Mouse (Mus musculus): ENCODE measurements around the gene Smap2.

Smap2 gene

DNA sequence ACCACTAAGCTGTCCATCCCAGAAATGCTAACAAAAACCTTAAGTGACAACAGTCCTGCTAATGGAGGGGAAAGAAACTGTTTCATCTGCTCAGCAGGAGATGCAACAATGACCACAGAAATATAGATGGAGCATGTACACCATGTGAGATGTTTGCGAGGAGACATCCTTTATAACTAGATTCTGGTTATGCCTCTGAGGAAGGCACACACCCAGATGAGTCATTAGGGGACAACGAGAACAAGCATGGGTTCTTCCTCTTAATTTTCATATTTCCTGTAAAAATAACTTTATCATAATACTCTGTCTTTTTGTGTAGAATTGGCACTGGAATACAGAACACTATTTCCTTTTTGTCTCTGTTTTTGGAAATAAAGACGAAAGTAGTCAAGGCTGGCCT, 38.8 kb downstream of the Smap2 start:
- peak in 1 of 2 experiments; percentile 19 for DNase-seq (ENCODE audit: low read depth in 1 of 2, low spot score in 2 of 2)

DNA sequence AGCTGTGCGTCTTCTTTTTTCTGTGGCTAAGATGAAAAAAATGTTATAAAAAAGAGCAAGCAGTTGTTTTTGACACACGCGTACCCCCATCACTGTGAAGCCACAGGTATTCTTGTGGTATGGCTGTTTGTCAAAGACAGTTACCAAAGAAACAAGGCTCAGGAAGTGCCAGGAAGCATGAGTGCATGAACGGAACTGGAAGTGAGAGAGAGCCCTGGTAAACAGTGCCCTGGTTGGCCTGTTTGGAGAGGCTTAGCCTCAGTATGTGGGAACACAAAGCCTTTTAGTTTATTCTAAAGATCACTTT, 41.7 kb downstream of the Smap2 start:
- no peak for DNase-seq (ENCODE audit: low read depth in 1 of 2, low spot score in 2 of 2)

DNA sequence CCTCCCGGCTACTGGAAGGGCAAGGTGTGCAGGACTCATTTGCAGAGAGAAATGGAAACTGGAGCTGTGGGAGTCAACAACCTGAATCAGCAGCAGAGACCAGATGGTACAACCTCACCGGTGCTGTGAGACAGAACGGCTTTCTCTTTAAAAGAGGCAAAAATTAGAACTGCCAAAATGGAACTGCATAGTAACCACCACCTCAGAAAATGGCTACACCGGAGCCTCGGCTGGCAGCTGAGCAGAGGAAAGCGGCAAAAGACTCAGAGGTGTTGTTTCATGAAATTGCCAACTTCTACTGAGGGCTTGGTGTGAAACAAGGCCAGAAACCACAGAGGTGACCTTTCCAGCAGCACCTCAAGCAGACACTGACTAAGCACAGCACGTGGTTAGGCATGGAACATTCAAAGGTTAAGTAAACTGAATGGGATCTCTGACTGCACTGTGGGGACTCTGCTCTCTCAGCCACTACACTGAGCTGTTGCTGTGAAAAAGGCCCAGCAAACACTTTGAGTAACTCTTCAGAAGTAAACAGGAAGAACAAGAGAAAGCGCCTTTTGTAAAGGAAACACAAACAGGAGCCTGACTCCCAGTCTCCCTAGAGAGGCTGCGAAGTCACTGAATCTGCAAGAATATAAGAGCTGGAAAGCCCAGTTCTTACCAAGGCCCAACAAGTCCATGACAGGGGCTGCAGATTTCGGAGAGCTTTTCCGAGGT, 42.2 kb downstream of the Smap2 start:
- DNase-seq (ENCODE audit: low read depth in 1 of 2, low spot score in 2 of 2) = no peak

DNA sequence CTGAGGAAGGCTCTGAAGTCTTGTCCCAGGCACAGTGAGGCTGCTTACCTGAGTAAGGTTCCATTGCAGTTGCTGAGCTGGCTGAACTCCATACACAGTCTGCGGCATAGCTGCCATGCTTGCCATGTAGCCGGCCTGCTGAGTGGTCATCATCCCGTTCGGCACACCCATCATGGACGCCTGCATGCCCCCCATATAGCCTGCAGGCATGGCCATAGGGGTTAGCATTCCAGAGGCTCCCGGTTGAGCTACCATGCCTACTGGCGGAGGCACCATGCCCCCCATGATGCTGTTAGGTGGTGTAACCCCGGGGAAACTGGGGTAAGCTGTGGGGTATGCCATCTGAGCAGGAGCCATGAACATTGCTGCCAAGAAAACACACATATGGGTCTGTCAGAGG, 45.2 kb downstream of the Smap2 start:
- DNase-seq (ENCODE audit: low read depth in 1 of 2, low spot score in 2 of 2) = no peak

DNA sequence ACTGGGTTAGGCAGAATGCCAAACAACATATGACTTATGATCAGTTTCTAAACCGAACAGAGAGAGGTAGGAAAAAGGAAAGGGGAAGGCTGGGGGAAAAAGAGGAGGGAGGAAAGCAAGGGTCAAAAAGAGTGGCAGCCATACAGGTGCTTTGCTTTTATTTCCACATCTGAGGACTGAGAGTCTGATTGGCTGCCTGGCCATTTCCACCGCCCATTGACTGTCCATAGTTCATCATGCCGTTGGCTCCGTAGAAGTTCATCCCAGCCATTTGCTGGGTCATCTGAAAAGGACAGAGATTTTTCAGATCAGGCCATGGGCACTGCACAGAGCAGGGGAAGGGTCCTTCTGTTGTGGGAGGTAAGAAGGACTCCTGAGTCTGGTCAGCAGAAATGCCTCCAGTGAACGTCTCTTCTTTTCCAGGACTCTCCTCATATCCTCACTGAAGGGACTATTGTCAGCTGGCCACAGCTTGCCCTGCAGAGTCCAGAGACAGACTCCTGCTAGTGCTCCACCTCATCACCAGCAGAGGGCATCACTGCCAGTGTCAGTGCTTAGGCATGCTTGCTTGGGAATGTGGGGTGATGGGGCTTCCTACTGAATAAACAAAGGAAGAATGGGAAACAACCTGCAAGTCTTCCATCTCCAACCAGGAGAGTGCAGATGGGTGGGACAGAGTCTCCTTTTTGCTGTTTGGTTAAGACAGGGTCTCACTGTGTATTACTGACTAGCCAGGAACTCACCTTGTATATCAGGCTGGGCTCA, 47.5 kb downstream of the Smap2 start:
- no peak for DNase-seq (ENCODE audit: low read depth in 1 of 2, low spot score in 2 of 2)

DNA sequence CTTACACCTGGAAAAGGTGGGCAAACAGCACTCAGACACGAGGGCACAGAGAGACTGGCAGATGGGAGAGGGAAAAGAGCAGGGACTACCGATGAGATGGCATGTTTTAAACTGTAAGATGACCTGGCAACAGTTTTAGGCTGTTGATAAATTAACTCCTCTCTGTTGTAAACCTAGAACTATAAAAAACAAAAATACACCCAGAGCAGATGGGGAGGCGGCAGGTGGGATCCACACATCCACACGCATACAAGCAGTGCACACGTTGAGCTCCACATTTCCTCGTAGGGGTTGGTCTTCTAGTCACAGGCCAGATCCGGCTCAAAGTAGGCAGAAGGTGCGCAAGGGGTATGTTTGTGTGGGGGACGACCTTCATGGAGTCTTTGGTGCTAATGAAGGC, 48.6 kb downstream of the Smap2 start:
- DNase-seq (ENCODE audit: low read depth in 1 of 2, low spot score in 2 of 2) = no peak

DNA sequence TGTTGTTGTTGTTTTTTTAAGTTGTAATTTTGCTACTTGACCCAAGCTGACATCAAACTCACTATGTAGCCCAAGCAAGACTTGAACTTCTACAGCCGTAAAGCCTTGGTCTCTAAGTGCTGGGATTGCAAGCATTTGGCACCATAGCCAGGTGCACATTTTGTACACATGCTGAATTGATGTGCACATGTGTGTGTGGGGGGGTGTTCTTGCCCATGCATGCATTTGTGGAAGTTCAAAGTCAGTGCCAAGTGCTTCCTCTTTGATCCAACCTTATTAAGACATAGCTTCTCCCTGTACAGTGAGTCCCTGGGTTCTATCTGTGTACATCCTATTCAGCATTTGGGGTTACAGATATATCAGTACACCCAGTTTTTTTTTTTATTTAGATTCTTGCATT, 61.5 kb downstream of the Smap2 start:
- no peak for DNase-seq (ENCODE audit: low read depth in 1 of 2, low spot score in 2 of 2)

DNA sequence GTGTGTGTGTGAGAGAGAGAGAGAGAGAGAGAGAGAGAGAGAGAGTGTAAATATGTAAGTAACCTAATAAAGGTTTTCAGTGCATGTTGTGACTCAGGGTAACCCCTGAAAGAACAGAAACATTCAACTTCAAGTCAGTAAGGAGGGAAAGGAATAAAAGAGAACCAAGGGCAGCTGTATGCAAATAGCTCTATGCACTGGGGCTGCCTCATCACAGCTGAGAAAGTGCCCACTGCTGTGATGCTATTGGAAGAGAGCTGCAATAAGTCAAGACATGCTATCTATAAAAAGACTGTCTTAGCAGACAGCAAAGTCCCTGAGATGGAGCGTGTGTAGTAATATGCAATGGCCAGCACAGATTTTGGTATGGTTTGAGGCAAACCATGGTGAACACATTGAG, 63.4 kb downstream of the Smap2 start:
- no peak for DNase-seq (ENCODE audit: low read depth in 1 of 2, low spot score in 2 of 2)

DNA sequence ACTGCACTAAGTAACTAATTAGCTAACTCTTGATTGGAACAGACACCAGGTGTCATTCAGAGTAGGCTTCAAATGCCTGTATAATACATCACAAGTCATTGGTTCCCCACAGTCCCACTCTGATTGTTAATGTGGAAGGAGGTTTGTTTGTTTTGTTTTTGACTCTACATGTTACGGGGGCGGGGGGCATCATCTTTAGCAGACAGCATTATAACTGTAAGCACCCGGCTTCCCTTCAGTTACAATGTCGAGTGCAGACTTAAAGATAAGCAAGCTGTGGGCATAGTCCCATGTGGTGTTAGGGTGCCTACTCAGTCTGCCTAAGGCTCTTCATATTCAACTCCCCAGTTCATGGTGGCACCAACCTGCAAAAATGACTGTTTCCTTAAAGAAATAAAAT, 64.0 kb downstream of the Smap2 start:
- DNase-seq (ENCODE audit: low read depth in 1 of 2, low spot score in 2 of 2) = no peak

DNA sequence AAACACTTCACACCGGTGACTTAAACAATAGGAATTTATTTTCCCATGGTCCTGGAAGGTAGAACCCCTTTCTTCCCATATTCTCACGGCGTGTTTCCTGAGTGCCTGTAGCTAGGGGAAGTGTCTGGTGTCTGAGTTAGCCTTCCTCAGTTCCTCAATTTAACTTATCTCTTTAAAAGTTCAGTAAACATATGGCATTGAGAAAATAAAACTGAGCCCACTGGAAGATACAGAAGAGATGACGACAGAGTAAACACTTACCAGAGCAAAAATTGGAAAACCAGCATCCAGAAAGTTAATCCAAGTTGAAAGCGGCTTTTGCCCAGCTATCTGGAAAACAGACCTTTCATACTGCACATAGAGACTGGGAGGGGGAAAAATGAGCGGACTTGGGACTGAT, 64.9 kb downstream of the Smap2 start:
- no peak for DNase-seq (ENCODE audit: low read depth in 1 of 2, low spot score in 2 of 2)

DNA sequence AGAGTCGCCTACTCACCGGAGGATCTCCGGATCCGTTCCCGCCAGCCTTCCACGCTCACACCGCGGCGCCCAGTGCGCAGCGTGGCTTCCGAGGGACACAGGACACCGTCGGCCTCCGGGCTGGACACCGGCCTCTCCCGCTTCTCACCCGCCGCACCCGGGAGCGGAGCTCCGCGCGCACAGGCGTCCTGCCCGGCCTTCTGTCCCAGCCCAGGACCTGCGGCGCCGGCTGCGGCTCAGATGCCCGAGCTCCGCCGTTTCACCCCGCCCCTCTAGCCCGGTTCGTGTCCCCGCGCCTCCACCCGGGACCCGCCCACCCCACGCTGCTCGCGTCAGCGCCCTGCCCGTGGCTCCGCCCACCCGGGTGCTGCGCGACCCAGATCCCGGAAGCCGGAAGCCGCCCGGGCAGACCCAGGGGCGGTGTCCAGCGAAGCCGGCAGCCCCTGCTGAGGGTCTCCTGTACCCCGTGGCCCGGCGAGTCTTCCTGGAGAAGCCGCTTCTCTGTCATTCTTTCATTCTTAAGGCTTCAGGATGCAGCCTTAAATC, 65.5 kb downstream of the Smap2 start, which contains the start of gene Zfp69:
TSS of gene Zfp69 (minus strand) at position 272 of the 546 bp plus-strand sequence.
- peak; percentile 44 to 74 for DNase-seq (ENCODE audit: low read depth in 1 of 2, low spot score in 2 of 2)

DNA sequence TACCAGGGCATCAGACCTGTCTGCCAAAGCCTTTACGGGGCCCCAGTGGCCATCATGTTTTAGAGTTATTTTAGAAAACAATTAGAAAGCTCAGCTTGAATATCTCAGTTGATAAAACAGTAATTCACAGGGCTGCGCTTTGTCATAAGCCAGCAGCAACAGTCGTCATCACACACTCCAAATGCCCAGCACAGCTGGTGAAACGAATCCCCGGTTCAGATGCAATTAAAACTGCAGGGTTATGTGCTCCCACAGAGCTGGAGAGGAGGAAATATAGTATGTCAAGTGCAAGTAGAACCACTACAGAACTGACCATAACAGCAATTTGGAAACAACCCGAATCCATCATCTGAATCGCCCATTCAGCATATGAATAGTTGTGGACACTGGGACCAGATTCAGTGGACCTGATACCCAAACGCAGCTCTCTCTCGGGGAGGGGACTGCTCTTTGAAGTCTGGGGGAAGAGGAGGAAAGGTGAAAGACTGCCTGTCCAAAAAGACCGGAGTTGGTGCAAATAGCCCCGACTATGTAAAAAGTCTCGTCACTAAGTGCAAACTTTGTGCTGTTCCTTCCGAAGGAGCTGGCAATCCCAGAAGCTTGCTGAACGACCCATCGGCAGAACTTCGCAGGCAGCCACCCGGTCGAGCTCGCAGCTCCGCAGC, 66.2 kb downstream of the Smap2 start:
- no peak for DNase-seq (ENCODE audit: low read depth in 1 of 2, low spot score in 2 of 2)

DNA sequence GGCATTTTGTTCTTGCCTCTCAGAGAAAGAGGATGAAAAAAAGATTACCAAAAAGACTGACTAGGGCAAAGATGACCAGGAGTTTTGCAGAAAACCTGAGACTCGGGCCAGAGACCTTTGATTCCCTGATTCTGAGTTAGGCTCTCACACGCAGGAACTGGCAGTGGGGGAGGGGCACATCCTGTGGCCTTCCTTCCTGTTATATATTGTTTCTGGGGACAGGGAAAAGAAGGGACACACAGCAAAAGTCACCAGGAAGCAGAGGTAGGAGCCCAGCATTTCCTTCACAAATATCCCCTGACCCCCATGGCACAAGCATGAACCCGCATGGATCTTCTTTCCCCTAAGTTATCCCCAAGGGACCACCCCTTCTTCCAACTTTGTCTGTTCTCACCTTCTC, 68.1 kb downstream of the Smap2 start:
- DNase-seq (ENCODE audit: low read depth in 1 of 2, low spot score in 2 of 2) = no peak

DNA sequence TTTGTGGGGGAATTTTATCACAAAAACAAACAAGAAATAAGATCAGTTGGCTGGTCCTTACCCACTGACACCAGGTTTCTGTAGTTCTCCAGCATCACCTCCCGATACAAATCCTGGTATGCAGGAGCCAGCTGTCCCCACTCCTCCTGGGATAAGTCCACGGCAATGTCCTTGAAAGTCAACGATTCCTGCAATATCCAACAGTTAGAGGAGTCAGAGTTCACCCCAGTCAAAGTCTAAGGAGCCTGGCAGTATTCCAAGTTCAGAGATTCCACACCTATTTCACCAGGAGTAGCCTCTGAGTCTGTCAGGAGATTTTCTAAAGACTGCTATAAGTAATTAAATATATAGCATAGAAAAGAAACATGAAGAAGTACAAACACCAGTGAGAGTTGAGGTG, 82.0 kb downstream of the Smap2 start:
- no peak for DNase-seq (ENCODE audit: low read depth in 1 of 2, low spot score in 2 of 2)

DNA sequence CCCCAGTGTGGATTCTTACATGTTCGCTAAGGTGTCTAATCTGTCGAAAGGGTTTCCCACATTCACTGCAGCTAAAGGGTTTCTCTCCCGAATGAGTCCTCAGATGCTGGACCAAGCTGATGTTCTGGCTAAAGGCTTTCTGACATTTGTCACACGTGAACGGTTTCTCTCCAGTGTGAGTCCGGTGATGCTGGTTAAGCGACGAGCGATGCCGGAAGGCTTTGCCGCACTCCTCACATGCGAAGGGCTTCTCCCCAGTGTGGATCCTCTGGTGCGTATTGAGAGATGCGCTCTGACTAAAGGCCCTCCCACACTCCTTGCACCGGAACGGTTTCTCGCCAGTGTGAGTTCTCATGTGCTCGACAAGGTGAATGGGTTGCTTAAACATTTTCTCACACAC, 86.3 kb downstream of the Smap2 start:
- DNase-seq (ENCODE audit: low read depth in 1 of 2, low spot score in 2 of 2) = no peak

DNA sequence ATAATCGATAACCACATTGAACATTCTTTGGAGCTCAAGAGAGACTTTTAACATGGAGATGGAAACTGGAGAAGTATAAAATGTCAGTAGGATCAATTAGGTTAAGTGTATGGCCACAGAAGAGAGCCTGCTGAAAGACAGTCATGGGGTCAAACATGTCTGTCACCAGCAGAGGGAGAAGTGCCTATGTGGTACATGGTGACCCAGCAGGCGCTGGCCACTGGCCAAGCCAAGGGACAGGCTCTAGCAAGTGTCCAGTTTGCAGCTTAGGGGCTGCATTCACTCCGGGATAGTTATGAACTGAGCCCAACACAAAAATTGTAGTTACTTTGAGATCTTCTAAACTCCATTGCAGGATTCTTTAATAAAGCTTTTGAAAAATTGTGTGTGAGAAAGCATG, 88.4 kb downstream of the Smap2 start:
- no peak for DNase-seq (ENCODE audit: low read depth in 1 of 2, low spot score in 2 of 2)

DNA sequence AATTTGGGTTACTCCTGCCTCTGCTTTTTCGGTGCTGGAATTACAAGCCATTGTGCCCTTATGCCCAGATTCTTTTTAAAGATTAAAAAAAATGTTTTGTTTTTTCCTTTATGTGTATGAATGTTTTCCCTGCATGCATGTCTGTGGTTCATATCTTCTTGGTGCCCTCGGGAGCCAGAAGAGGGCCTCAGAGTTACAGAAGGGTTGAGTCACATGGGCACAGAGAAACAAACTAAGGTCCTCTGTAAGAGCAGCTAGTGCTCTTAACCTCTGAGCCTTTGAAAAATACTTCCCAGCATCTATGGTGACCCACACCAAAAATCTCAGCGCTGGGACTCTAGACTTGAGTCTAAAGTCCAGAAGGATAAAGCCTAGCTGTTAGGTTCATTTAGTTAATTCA, 91.7 kb downstream of the Smap2 start:
- DNase-seq (ENCODE audit: low read depth in 1 of 2, low spot score in 2 of 2) = no peak

DNA sequence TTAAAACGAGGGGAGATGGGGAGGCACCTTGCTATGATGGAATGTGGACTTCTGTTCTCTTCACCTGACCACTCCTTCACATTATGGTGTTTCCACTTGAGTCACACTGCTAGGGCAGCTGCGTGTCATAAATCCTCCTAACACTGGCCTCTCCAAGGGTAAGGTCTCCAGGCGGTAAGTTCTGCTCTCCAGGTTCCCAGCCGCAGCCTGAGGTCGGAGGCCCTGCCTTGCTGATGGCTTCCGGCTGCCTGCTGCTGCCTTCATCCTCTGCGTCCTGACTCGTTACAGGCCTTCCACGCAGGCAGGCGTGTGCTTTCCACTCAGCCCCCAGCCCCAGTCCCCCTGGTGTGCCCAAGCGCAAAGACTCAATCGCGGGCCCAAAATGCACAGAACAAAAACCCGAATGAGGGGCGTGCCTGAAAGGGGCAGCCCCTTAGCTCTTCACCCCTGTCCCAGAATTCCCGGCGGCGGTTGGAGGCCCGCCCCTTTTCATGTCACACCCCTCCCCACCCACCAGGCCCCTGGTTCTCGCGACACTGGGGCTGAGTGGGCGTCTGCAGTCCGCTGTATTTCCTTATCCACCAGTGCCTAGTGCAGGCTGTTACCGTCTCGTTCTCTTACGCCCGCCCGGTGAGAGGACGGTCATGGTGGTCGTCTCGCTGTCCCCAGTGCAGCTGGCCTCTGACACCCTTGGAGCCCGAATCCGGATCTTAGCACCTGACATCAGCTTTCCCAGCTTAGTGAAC, 92.3 kb downstream of the Smap2 start, which contains the start of gene Exo5:
TSS of gene Exo5 (minus strand) at position 464 of the 746 bp plus-strand sequence.
- peak; percentile 52 to 74 for DNase-seq (ENCODE audit: low read depth in 1 of 2, low spot score in 2 of 2)

DNA sequence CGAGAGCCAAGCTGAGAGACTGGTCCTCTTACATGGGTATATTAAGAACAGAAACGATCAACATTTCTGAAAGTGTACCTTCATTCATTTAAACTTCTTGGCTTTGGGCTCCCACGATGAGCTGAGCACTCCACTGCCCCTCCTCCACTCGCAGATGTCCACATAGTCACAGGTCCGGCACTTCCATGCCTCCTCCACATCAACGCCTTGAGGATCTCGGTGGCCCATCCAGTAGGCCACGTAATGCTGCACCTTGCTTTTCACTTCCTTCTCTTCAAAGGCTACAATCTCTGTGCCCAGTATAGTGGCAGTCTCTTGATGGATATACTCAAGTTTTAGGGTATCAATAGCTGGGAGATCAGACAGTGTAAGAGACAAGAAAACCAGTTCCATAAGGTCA, 95.6 kb downstream of the Smap2 start:
- DNase-seq (ENCODE audit: low read depth in 1 of 2, low spot score in 2 of 2) = no peak
